Mouse (Mus musculus): ENCODE measurements around the gene Ptprq. TPM values are rescaled to one million over a fixed set of nuclear protein-coding genes. Genes with fewer than 3 reads are reported as not detected.

The Ptprq gene
- polyA plus RNA-seq (2012; rRNA removed) = 0.01 TPM in 2 replicates

DNA sequence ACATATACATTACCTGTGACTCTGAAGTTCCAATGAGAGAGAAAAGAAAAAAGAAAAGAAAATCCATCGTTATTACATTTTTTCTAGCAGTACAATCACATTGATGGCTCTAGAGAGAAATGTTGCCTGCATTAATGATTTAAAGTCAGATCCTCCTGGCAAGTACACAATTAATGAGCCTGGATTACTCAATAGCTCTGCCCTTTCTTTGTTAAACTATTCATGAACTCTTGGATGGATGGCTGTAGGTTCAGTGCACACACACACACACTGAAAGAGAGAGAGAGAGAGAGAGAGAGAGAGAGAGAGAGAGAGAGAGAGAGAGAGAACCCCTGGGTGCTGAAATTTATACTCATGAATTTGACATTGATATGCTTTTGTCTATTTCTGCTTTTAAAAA lies at the start of gene Ptprq:
TSS of gene Ptprq (minus strand) at position 246 of the 400 bp plus-strand sequence.

DNA sequence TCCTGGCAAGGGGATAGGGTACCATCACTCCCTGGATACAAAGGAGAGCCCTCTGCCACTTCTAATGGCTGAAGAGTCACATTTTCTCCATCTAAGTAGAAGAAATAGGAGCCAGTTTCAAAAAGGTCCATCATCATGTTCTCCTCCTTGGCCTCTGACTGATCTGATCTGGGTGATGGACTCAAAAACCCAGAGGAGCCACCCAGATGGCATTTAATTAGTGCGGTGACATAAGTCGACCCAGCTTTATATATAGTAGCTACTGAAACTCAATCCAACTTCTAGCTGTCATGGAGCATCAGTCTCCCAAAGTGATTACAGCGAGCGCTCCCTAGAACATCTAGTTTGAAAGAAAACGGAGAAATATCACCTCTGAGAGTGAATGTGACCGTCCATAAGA lies 225.3 kb downstream of the Ptprq start, which contains the start of gene Myf6:
TSS of gene Myf6 (minus strand) at position 170 of the 400 bp plus-strand sequence.

GRCm38 (mm10) chr10:107485870-107486269 lies 234.0 kb downstream of the Ptprq start, which contains the start of gene Myf5:
Gene Myf5, minus strand, starts transcription at chr10:107486134.

Other genes with a start within 250 kb of the Ptprq start
- 0.09 TPM in 1 of 2 replicates, not detected in the other for gene Myf5, start 233.9 kb downstream of the Ptprq start, polyA plus RNA-seq (2012; rRNA removed)
- 0.12 TPM in 1 of 2 replicates, not detected in the other for gene Myf6, start 225.3 kb downstream of the Ptprq start, polyA plus RNA-seq (2012; rRNA removed)
- 0.01 TPM in 2 replicates for gene Otogl, start 192.1 kb upstream of the Ptprq start, polyA plus RNA-seq (2012; rRNA removed)

Measured in liver, embryonic 14 days (tissue).